Mouse (Mus musculus) ES-E14 (cell line): ENCODE measurements around the gene Vmn2r23.

ENCODE experiments used
- MAFK ChIP-seq: IDR thresholded peaks from 2 replicates; pipeline ENCODE4 v1.6.1; 2014; ENCODE audit warnings: mild to moderate bottlenecking, low read depth, low read length, inconsistent platforms; ENCODE audit not compliant: insufficient read depth
- ZNF384 ChIP-seq: IDR thresholded peaks from 2 replicates; pipeline ENCODE4 v1.6.1; 2012; ENCODE audit warnings: low read depth, low read length, inconsistent platforms

- TF ChIP-seq ZNF384 (no peak), MAFK (no peak)
These were observed 5.3 kb upstream of the Vmn2r23 start for GRCm38 (mm10) chr6:123697213-123697612.
